Comparison of ENCODE assay signal across 25 mouse cellular contexts in the genomic region with DNA sequence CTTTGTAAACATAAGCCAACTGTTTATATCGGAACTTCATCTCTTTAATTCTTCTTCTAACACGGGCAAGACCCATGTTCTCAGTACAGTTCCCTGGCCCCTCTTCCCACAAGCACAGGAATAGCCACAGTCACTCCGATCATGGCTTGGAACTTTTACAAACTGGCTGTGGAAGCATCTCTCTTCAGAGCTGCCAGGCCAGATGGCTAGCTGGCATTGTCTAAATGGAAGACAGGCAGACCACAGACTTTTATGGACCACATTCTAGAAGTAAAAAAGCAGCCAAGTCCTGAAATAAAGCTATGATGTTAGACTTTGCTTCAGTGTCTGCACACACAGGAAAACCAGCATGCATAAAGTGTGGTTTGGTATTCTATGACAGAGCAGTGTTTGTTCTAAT. TPM values are rescaled to one million over a fixed set of nuclear protein-coding genes. Genes with fewer than 3 reads are reported as not detected.
A peak's percentile ranks its signal among the peaks of the same experiment; 100 is the strongest.
DNase-seq lines count a peak whose midpoint lies in the region; ATAC-seq lines count a peak whose summit lies in the region.
"Had no signal": no experiment of that assay in that cellular context is flagged by ENCODE, and none has a peak within 500 bp of the region (broad histone marks: within the 10 kb centered on the region; RNA-seq: fewer than 3 reads in every experiment).

No protein-coding gene starts in this region.

- no peak for ATAC-seq in hindbrain, embryonic 13.5 days (ENCODE audit: low FRiP score)
- ATAC-seq: intestine, embryonic 15.5 days; liver, postnatal 0 days; midbrain, embryonic 16.5 days had no signal

- H3K4me2 ChIP-seq in hindbrain, embryonic 13.5 days, result no peak overlapping the region
- H3K4me2 ChIP-seq: heart, embryonic 11.5 days; hindbrain, embryonic 14.5 days; intestine, embryonic 15.5 days had no signal

- H3K4me1 ChIP-seq in hindbrain, embryonic 13.5 days (replicated peaks), result no peaks in the 10 kb centered on the region
- H3K4me1 ChIP-seq: intestine, embryonic 15.5 days; megakaryocyte, embryonic 14.5 days had no signal

- H3K9me3 ChIP-seq in hindbrain, embryonic 13.5 days, result no peaks in the 10 kb centered on the region
- H3K9me3 ChIP-seq: intestine, embryonic 15.5 days; megakaryocyte, embryonic 14.5 days had no signal

- H3K36me3 ChIP-seq in hindbrain, embryonic 13.5 days, result no peaks in the 10 kb centered on the region
- H3K36me3 ChIP-seq: intestine, embryonic 15.5 days had no signal

- WGBS in hindbrain, embryonic 13.5 days, result 95% methylated on average over 3 of the region's 3 CpGs

- no peaks in the 10 kb centered on the region for H3K27me3 ChIP-seq in hindbrain, embryonic 13.5 days
- H3K27me3 ChIP-seq: intestine, embryonic 15.5 days; megakaryocyte, embryonic 14.5 days had no signal

- H3K27ac ChIP-seq in hindbrain, embryonic 13.5 days, result no peak overlapping the region
- H3K27ac ChIP-seq: hindbrain, embryonic 14.5 days; intestine, embryonic 15.5 days; kidney, postnatal 0 days had no signal

- peak; percentile 34 to 50 for DNase-seq in cerebellum, postnatal 14 days
- no peak for DNase-seq in cerebellum, adult 18-20 months
- DNase-seq in layer of hippocampus, adult 11-12 months (ENCODE audit: low spot score), result peak; percentile 28
- DNase-seq in layer of hippocampus, postnatal 36 days, result no peak
- peak; percentile 35 for DNase-seq in right cerebral cortex, postnatal 4 days
- no peak for DNase-seq in right cerebral cortex, postnatal 14 days
- DNase-seq in natural killer cell, adult 2 months (ENCODE audit: low spot score in 2 of 2), result no peak
- DNase-seq: adrenal gland, adult 2 months; heart, postnatal 14 days; liver; liver, postnatal 0 days; lung, postnatal 14 days; thymus, adult 18-20 months had no signal

- no peak overlapping the region for H3K9ac ChIP-seq in hindbrain, embryonic 13.5 days
- H3K9ac ChIP-seq: hindbrain, embryonic 14.5 days; intestine, embryonic 15.5 days; liver, postnatal 0 days had no signal

- H3K4me3 ChIP-seq in hindbrain, embryonic 13.5 days, result no peak overlapping the region
- H3K4me3 ChIP-seq: erythroblast, embryonic 14.5 days; intestine, embryonic 15.5 days; megakaryocyte, embryonic 14.5 days had no signal

RNA-seq across cellular contexts. Expression of a gene that starts 22.4 kb away (rescaled TPM):
- total RNA-seq in layer of hippocampus, postnatal 36 days (2021), result not detected
- polyA plus RNA-seq in hindbrain, embryonic 13.5 days (2015; fragmentation: Nextera tagmentation; extraction: Ambion mirVana), result not detected in 2 replicates
- total RNA-seq: adrenal gland, adult 2 months; heart, postnatal 14 days; MEL had no signal
- polyA plus RNA-seq: adrenal gland, adult 2 months; cerebellum, adult 2 months; erythroblast, embryonic 14.5 days; gonadal fat pad, adult 2 months; heart, embryonic 11.5 days; hindbrain, embryonic 14.5 days; intestine, embryonic 15.5 days; kidney, postnatal 0 days; liver, postnatal 0 days; midbrain, embryonic 16.5 days; neural tube, embryonic 11.5 days had no signal

RNA-seq across cellular contexts. Expression of a gene that starts 24.5 kb away (rescaled TPM):
- not detected for total RNA-seq in layer of hippocampus, postnatal 36 days (2021)
- not detected in 2 replicates for polyA plus RNA-seq in hindbrain, embryonic 13.5 days (2015; fragmentation: Nextera tagmentation; extraction: Ambion mirVana)
- total RNA-seq: adrenal gland, adult 2 months; heart, postnatal 14 days; MEL had no signal
- polyA plus RNA-seq: adrenal gland, adult 2 months; cerebellum, adult 2 months; erythroblast, embryonic 14.5 days; gonadal fat pad, adult 2 months; heart, embryonic 11.5 days; hindbrain, embryonic 14.5 days; intestine, embryonic 15.5 days; kidney, postnatal 0 days; liver, postnatal 0 days; midbrain, embryonic 16.5 days; neural tube, embryonic 11.5 days had no signal

RNA-seq across cellular contexts. Expression of a gene that starts 29.8 kb away (rescaled TPM):
- not detected for total RNA-seq in layer of hippocampus, postnatal 36 days (2021)
- polyA plus RNA-seq in hindbrain, embryonic 13.5 days (2015; fragmentation: Nextera tagmentation; extraction: Ambion mirVana), result not detected in 2 replicates
- total RNA-seq: adrenal gland, adult 2 months; heart, postnatal 14 days; MEL had no signal
- polyA plus RNA-seq: adrenal gland, adult 2 months; cerebellum, adult 2 months; erythroblast, embryonic 14.5 days; gonadal fat pad, adult 2 months; heart, embryonic 11.5 days; hindbrain, embryonic 14.5 days; intestine, embryonic 15.5 days; kidney, postnatal 0 days; liver, postnatal 0 days; midbrain, embryonic 16.5 days; neural tube, embryonic 11.5 days had no signal

RNA-seq across cellular contexts. Expression of a gene that starts 42.3 kb away (rescaled TPM):
- not detected for total RNA-seq in layer of hippocampus, postnatal 36 days (2021)
- not detected in 2 replicates for polyA plus RNA-seq in hindbrain, embryonic 13.5 days (2015; fragmentation: Nextera tagmentation; extraction: Ambion mirVana)
- total RNA-seq: adrenal gland, adult 2 months; heart, postnatal 14 days; MEL had no signal
- polyA plus RNA-seq: adrenal gland, adult 2 months; cerebellum, adult 2 months; erythroblast, embryonic 14.5 days; gonadal fat pad, adult 2 months; heart, embryonic 11.5 days; hindbrain, embryonic 14.5 days; intestine, embryonic 15.5 days; kidney, postnatal 0 days; liver, postnatal 0 days; midbrain, embryonic 16.5 days; neural tube, embryonic 11.5 days had no signal

RNA-seq across cellular contexts. Expression of a gene that starts 53.6 kb away (rescaled TPM):
- total RNA-seq in layer of hippocampus, postnatal 36 days (2021), result not detected
- not detected in 2 replicates for polyA plus RNA-seq in hindbrain, embryonic 13.5 days (2015; fragmentation: Nextera tagmentation; extraction: Ambion mirVana)
- total RNA-seq: adrenal gland, adult 2 months; heart, postnatal 14 days; MEL had no signal
- polyA plus RNA-seq: adrenal gland, adult 2 months; cerebellum, adult 2 months; erythroblast, embryonic 14.5 days; gonadal fat pad, adult 2 months; heart, embryonic 11.5 days; hindbrain, embryonic 14.5 days; intestine, embryonic 15.5 days; kidney, postnatal 0 days; liver, postnatal 0 days; midbrain, embryonic 16.5 days; neural tube, embryonic 11.5 days had no signal

Comparison
In these comparisons a context has a peak if more than half of its experiments do, and no peak if none do; other contexts are left out.
1. DNase-seq: peak in cerebellum, postnatal 14 days (2 of 2), layer of hippocampus, adult 11-12 months (single experiment) and right cerebral cortex, postnatal 4 days (single experiment); none in cerebellum, adult 18-20 months (0 of 2), layer of hippocampus, postnatal 36 days (0 of 2), right cerebral cortex, postnatal 14 days (single experiment) and natural killer cell, adult 2 months (0 of 2).